Mouse (Mus musculus): Measurements from ENCODE around the gene Sult2a3. TPM values are rescaled to one million over a fixed set of nuclear protein-coding genes. Genes with fewer than 3 reads are reported as not detected.

Sult2a3 gene
- polyA plus RNA-seq (2021; fragmentation: Nextera tagmentation): not detected in 2 replicates
- long read RNA-seq, experiment 1: 0 reads
- long read RNA-seq, experiment 2: 0 reads

GRCm38 (mm10) chr7:14122944-14123343 is at the start of gene Sult2a3:
Gene Sult2a3, minus strand, starts transcription at chr7:14123044.

Other genes with a start within 250 kb of the Sult2a3 start
- not detected in 2 replicates for gene Sult2a4, start 133.4 kb downstream of the Sult2a3 start, polyA plus RNA-seq (2021; fragmentation: Nextera tagmentation)
- not detected in 2 replicates for gene Sult2a6, start 131.8 kb upstream of the Sult2a3 start, polyA plus RNA-seq (2021; fragmentation: Nextera tagmentation)
- not detected in 2 replicates for gene Obox8, start 210.5 kb upstream of the Sult2a3 start, polyA plus RNA-seq (2021; fragmentation: Nextera tagmentation)